Mouse (Mus musculus) CH12.LX (cell line): ENCODE results near the gene Adgrl3. TPM values are rescaled to one million over a fixed set of nuclear protein-coding genes. Genes with fewer than 3 reads are reported as not detected.

Experiments
- DNase-seq: peaks from one replicate; pipeline ENCODE4 v3.0.0-alpha.2; 2013; ENCODE audit errors: extremely low read depth
- H3K27ac ChIP-seq: 2 replicates; pipeline ENCODE4 v1.5.1; 2012; ENCODE audit warnings: low read depth, mild to moderate bottlenecking, control low read depth, moderate library complexity; ENCODE audit not compliant: insufficient read depth
- H3K27me3 ChIP-seq: replicated peaks from 2 replicates; pipeline ENCODE3; 2012; ENCODE audit warnings: inconsistent platforms
- H3K36me3 ChIP-seq, 2 experiments: replicated peaks in 1 of 2; 2 replicates each; pipeline versions ENCODE3 to v1.6.1; 2012; ENCODE audit warnings: inconsistent platforms in 1 of 2, low read length in 1 of 2, mild to moderate bottlenecking in 1 of 2, mixed read lengths in 1 of 2, moderate library complexity in 1 of 2; ENCODE audit not compliant: control insufficient read depth in 1 of 2, insufficient read depth in 1 of 2
- H3K4me1 ChIP-seq, 2 experiments: 2 replicates each; pipeline ENCODE4 v1.6.1; 2012; ENCODE audit warnings: inconsistent platforms in 1 of 2, moderate library complexity in 1 of 2; ENCODE audit not compliant: insufficient read depth in 2 of 2, control insufficient read depth in 1 of 2
- H3K4me2 ChIP-seq: 2 replicates; pipeline ENCODE4 v1.6.1; 2012; ENCODE audit warnings: low read depth, mild to moderate bottlenecking, control low read depth; ENCODE audit not compliant: poor library complexity, insufficient read depth, severe bottlenecking
- H3K4me3 ChIP-seq, 3 experiments: fragments of 150-350 bp in 1 of 3; sonication (generic) in 1 of 3; replicated peaks in 1 of 3; 2 replicates each; pipeline versions ENCODE3 to v1.5.1; 2011 to 2012; ENCODE audit warnings: low read depth in 2 of 3, low read length in 2 of 3, mild to moderate bottlenecking in 2 of 3, moderate library complexity in 2 of 3, control low read depth in 1 of 3, improper control_type of control experiment in 1 of 3, inconsistent platforms in 1 of 3, mixed read lengths in 1 of 3; ENCODE audit not compliant: poor library complexity in 1 of 3
- H3K79me2 ChIP-seq: replicated peaks from 2 replicates; pipeline ENCODE4 v1.6.1; 2012; ENCODE audit warnings: mild to moderate bottlenecking, moderate library complexity; ENCODE audit not compliant: control insufficient read depth, poor library complexity, insufficient read depth, severe bottlenecking; ENCODE audit errors: extremely low read depth
- H3K9ac ChIP-seq: 2 replicates; pipeline ENCODE4 v1.6.1; 2012; ENCODE audit warnings: low read depth, mild to moderate bottlenecking, control low read depth, moderate library complexity; ENCODE audit not compliant: insufficient read depth
- H3K9me3 ChIP-seq: replicated peaks from 2 replicates; pipeline ENCODE3; 2012; ENCODE audit warnings: low read length, inconsistent platforms, mixed read lengths
- BHLHE40 ChIP-seq: IDR thresholded peaks from 2 replicates; pipeline ENCODE4 v1.6.1; 2011; ENCODE audit warnings: mild to moderate bottlenecking, low read depth, low read length, improper control_type of control experiment
- ELF1 ChIP-seq: IDR thresholded peaks from 2 replicates; pipeline ENCODE4 v1.6.1; 2014; ENCODE audit warnings: low read depth, mild to moderate bottlenecking, inconsistent platforms, low read length, improper control_type of control experiment
- EP300 ChIP-seq: IDR thresholded peaks from 2 replicates; pipeline ENCODE4 v1.6.1; 2011; ENCODE audit warnings: low read length, improper control_type of control experiment
- ETS1 ChIP-seq: conservative IDR thresholded peaks from 2 replicates; pipeline ENCODE4 v1.6.1; 2012; ENCODE audit warnings: low read depth, mild to moderate bottlenecking, inconsistent platforms, low read length, improper control_type of control experiment, moderate library complexity
- IRF4 ChIP-seq: IDR thresholded peaks from 2 replicates; pipeline ENCODE4 v1.6.1; 2014; ENCODE audit warnings: low read depth, mild to moderate bottlenecking, inconsistent platforms, low read length, improper control_type of control experiment
- JUN ChIP-seq: IDR thresholded peaks from 2 replicates; pipeline ENCODE4 v1.6.1; 2011; ENCODE audit warnings: low read depth, mild to moderate bottlenecking, low read length, improper control_type of control experiment, moderate library complexity; ENCODE audit not compliant: insufficient read depth
- JUND ChIP-seq: conservative IDR thresholded peaks from 2 replicates; pipeline ENCODE4 v1.6.1; 2011; ENCODE audit warnings: low read depth, low read length, improper control_type of control experiment
- KAT2A ChIP-seq: IDR thresholded peaks from 2 replicates; pipeline ENCODE4 v1.6.1; 2012; ENCODE audit warnings: low read length, improper control_type of control experiment, inconsistent platforms; ENCODE audit not compliant: insufficient replicate concordance
- MAFK ChIP-seq: IDR thresholded peaks from 2 replicates; pipeline ENCODE4 v1.6.1; 2011; ENCODE audit warnings: low read length, improper control_type of control experiment; ENCODE audit not compliant: insufficient replicate concordance
- MAX ChIP-seq: IDR thresholded peaks from 2 replicates; pipeline ENCODE4 v1.6.1; 2011; ENCODE audit warnings: low read length, improper control_type of control experiment
- MAZ ChIP-seq: IDR thresholded peaks from 2 replicates; pipeline ENCODE4 v1.6.1; 2012; ENCODE audit warnings: low read depth, mild to moderate bottlenecking, inconsistent platforms, low read length, improper control_type of control experiment, moderate library complexity
- MXI1 ChIP-seq: IDR thresholded peaks from 2 replicates; pipeline ENCODE4 v1.6.1; 2011; ENCODE audit warnings: mild to moderate bottlenecking, low read depth, low read length, improper control_type of control experiment
- MYC ChIP-seq: IDR thresholded peaks from 2 replicates; pipeline ENCODE4 v1.6.1; 2011; ENCODE audit warnings: low read depth, mild to moderate bottlenecking, improper control_type of control experiment, low read length
- POLR2A ChIP-seq: IDR thresholded peaks from 2 replicates; pipeline ENCODE4 v1.6.1; 2011; ENCODE audit warnings: low read depth, mild to moderate bottlenecking, improper control_type of control experiment, low read length
- RCOR1 ChIP-seq: conservative IDR thresholded peaks from 2 replicates; pipeline ENCODE4 v1.6.1; 2012; ENCODE audit warnings: low read depth, mild to moderate bottlenecking, inconsistent platforms, low read length, improper control_type of control experiment
- SMC3 ChIP-seq: IDR thresholded peaks from 2 replicates; pipeline ENCODE4 v1.6.1; 2011; ENCODE audit warnings: low read depth, low read length, improper control_type of control experiment
- TBP ChIP-seq: conservative IDR thresholded peaks from 2 replicates; pipeline ENCODE4 v1.6.1; 2011; ENCODE audit warnings: low read depth, low read length, improper control_type of control experiment
- ZKSCAN1 ChIP-seq: IDR thresholded peaks from 2 replicates; pipeline ENCODE4 v1.6.1; 2012; ENCODE audit warnings: low read depth, inconsistent platforms, low read length, improper control_type of control experiment, borderline replicate concordance
- ZMIZ1 ChIP-seq: IDR thresholded peaks from 2 replicates; pipeline ENCODE4 v1.6.1; 2012; ENCODE audit warnings: low read depth, mild to moderate bottlenecking, inconsistent platforms, low read length, improper control_type of control experiment
- ZNF384 ChIP-seq: IDR thresholded peaks from 2 replicates; pipeline ENCODE4 v1.6.1; 2012; ENCODE audit warnings: low read depth, low read length, improper control_type of control experiment, inconsistent platforms
- dilution Hi-C: fragments of 300-500 bp; cut with MboI; formaldehyde crosslinking; loops from 2 replicates; pipeline ENCODE4 v1.14.3; 2020; ENCODE audit warnings: low sequenced_read_pairs; ENCODE audit not compliant: extremely low pct_unique_long_range_greater_than_20kb, extremely low pct_ligation_motif_present
- in situ Hi-C: fragments of 300-500 bp; cut with MboI; formaldehyde crosslinking; loops from 3 replicates; pipeline ENCODE4 v1.14.3; 2019; ENCODE audit warnings: low sequenced_read_pairs, low pct_ligation_motif_present, low pct_unique_long_range_greater_than_20kb, mixed read lengths
- polyA plus RNA-seq: library from polyadenylated mRNA; unstranded; fragments of >175 nt; gene quantifications from 2 replicates; pipeline ENCODE4 v1.2.1, GENCODE M21; 2012; ENCODE audit warnings: low read depth; ENCODE audit not compliant: insufficient read length
- total RNA-seq, 2 experiments: library from RNA; depleted of rRNA; stranded (reverse); fragments of 300-350 nt in 1 of 2; fragments of >200 nt in 1 of 2; gene quantifications; 2 replicates each; pipeline ENCODE4 v1.2.3; 2012 to 2014

The Adgrl3 gene
- total and polyA plus RNA-seq, 3 experiments = 0.13 TPM; not detected in 2

DNA sequence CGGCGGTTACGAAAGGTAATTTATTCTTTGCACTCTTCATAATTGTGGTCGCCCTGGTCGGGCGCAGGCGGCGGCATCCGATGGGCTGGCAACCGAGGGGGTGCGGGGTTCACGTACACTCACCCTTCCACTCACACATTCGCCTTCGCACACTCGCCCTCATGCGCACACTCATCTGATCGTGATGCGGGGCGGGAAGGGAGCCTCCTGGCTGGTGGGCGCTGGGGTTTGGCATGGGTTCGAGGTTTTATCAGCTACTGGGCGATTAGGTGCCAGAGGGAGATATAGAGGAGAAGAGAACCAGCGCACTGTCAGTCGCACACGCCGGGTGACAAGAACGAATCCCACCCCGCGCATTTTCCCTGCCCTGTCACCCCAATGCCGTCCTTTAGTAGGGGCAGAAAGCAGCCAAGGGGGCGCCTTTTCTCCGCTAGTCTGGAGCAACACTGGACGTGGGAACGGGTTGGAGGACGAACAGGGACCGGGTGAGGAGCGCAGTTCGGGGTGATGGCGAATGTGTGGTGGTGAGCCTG, 1.5 kb downstream of the Adgrl3 start:
- Histone ChIP-seq H3K27ac (no peak overlapping the region), H3K9ac (no peak overlapping the region), H3K79me2 (no peaks in the 10 kb centered on the region), H3K9me3 (peaks cover 22% of the 10 kb centered on the region), H3K4me2 (no peak overlapping the region), H3K27me3 (no peaks in the 10 kb centered on the region), H3K36me3 (no peaks in the 10 kb centered on the region), H3K4me3 (no peak overlapping the region), H3K4me1 (no peaks in the 10 kb centered on the region)
- no peak for DNase-seq
- dilution Hi-C loops = no loop called here
- TF ChIP-seq MAFK = no peak
- TF ChIP-seq POLR2A = no peak
- TF ChIP-seq ETS1 = no peak
- TF ChIP-seq IRF4 = no peak
- TF ChIP-seq ZNF384 = no peak
- TF ChIP-seq JUND = no peak
- no peak for TF ChIP-seq EP300
- no peak for TF ChIP-seq ZMIZ1
- no peak for TF ChIP-seq RCOR1
- TF ChIP-seq BHLHE40 = no peak
- TF ChIP-seq MXI1 = no peak
- no peak for TF ChIP-seq KAT2A
- no peak for TF ChIP-seq JUN
- in situ Hi-C loops = no loop called here

DNA sequence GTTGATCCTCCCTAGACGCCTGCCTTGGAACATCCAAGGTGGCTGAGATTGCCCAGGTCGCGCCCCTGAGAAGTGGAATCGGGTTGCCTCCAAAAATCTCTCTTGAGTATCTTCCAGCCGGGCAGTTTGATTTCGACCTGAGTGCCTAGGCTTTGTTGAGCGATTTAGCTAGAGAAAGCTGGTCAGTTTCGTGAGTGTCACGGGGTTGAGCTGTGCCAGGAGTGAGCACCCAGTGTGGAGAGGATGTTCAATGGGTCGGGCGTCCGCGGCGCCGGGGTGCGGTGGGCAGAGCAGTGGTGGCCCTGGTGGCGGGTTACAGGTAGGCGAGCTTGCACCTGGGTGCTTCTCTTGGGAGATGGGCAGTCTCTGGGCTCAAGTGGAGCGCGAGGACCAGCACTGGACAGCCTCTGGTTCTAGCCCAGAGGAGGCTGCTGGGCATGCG, 1.9 kb downstream of the Adgrl3 start:
- Histone ChIP-seq H3K27me3 (no peaks in the 10 kb centered on the region), H3K4me1 (no peaks in the 10 kb centered on the region), H3K9me3 (peaks cover 22% of the 10 kb centered on the region), H3K4me3 (no peak overlapping the region), H3K4me2 (no peak overlapping the region), H3K27ac (no peak overlapping the region), H3K36me3 (no peaks in the 10 kb centered on the region), H3K9ac (no peak overlapping the region), H3K79me2 (no peaks in the 10 kb centered on the region)
- in situ Hi-C loops (no loop called here), dilution Hi-C loops (no loop called here)
- no peak for DNase-seq
- TF ChIP-seq JUND (no peak), ZKSCAN1 (no peak), TBP (no peak), MAX (no peak), MAZ (no peak), RCOR1 (no peak), SMC3 (no peak), ELF1 (no peak), BHLHE40 (no peak), MYC (no peak)
